In the genomic region with DNA sequence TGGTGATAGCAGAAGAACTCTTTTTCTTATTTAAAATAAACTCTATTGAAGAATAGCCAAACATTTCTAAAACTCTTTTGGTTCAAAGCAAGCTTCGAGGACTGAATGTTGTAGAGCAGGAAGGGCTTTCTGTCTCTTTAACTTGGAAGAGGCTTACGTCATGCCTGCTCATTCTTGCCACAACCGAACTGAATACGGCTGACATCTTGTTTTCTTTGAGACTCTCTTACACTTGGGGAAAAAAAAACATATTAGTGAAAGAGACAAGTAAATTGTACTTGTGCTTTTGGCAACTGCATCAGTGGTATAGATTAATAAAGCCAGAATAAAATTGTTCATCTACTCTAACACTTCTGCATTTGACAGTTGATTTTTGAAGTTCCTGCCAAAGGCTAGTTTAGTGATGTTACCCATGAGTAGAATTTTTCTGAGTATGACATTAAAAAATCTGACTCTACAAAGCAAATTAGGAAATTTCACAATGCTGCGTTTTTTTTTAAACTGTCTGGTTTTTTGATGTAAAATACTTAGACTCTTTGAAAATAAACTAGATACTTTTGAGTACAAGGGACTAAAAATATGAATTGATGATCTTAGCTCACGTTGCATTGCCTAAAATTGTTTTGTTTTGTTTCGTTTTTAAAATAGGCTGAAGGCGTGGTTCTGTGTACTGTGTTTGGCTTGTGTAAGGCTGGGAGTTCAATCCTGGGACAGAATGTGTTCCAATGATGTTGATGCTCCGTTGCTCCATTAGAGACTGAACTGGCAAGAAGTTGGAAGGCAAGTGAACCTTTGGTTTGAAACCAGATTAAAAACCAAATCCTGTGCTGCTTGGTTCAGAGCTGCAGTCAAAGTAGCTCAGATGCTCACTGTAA, we compare ENCODE assay signal across 17 mouse cellular contexts. TPM values are rescaled to one million over a fixed set of nuclear protein-coding genes. Genes with fewer than 3 reads are reported as not detected.
A peak's percentile ranks its signal among the peaks of the same experiment; 100 is the strongest.
DNase-seq lines count a peak whose midpoint lies in the region; ATAC-seq and TF ChIP-seq lines count a peak whose summit lies in the region.
"Had no signal": no experiment of that assay in that cellular context is flagged by ENCODE, and none has a peak within 500 bp of the region (broad histone marks: within the 10 kb centered on the region; RNA-seq: fewer than 3 reads in every experiment).

No protein-coding gene starts in this region.

- intact Hi-C loops in heart, postnatal 14 days (cut with DNase I): no loop called here

- DNase-seq in heart, adult 11 months: peak; percentile 72
- no peak for DNase-seq in heart, postnatal 14 days
- DNase-seq in lung, postnatal 0 days (ENCODE audit: low spot score): peak; percentile 91
- DNase-seq in lung, adult 2 months: no peak
- DNase-seq in ovary, adult 18-20 months (ENCODE audit: low spot score): no peak
- DNase-seq: adrenal gland, adult 8-10 months; adrenal gland, postnatal 36 days; cerebellum, adult 2 months; cerebellum, postnatal 10 days; gastrocnemius, postnatal 25 days; heart, adult 18-20 months; heart, postnatal 10 days had no signal

- no peak overlapping the region for H3K27ac ChIP-seq in lung, postnatal 0 days (ENCODE audit: low read length)
- H3K27ac ChIP-seq: embryonic facial prominence, embryonic 10.5 days; heart, embryonic 10.5 days; hindbrain, embryonic 13.5 days had no signal

- no peak for TF ChIP-seq POLR2A in lung, adult 2 months (IDR thresholded peaks at IDR 0.05; ENCODE audit: borderline replicate concordance, extremely low read depth, low read depth, low read length)

- no peak overlapping the region for H3K9ac ChIP-seq in lung, postnatal 0 days (replicated peaks; ENCODE audit: low read depth)
- H3K9ac ChIP-seq: hindbrain, embryonic 13.5 days had no signal

- no peaks in the 10 kb centered on the region for H3K9me3 ChIP-seq in lung, postnatal 0 days (ENCODE audit: low read length)
- H3K9me3 ChIP-seq: embryonic facial prominence, embryonic 10.5 days; heart, embryonic 10.5 days; hindbrain, embryonic 13.5 days had no signal

- peak; percentile 82 for ATAC-seq in lung, postnatal 0 days
- ATAC-seq in granulocyte monocyte progenitor cell, adult 5-6 weeks (replicated peaks; ENCODE audit: poor library complexity, severe bottlenecking): peak; percentile 44
- ATAC-seq: forebrain, embryonic 14.5 days had no signal

- H3K27me3 ChIP-seq in lung, postnatal 0 days (replicated peaks; ENCODE audit: insufficient read depth, low read length): no peaks in the 10 kb centered on the region
- H3K27me3 ChIP-seq: hindbrain, embryonic 13.5 days had no signal

- no peak overlapping the region for H3K4me3 ChIP-seq in lung, postnatal 0 days (ENCODE audit: low read depth, low read length)
- H3K4me3 ChIP-seq in lung, adult 2 months (replicated peaks; ENCODE audit: extremely low read depth, low read depth, low read length): no peak overlapping the region
- H3K4me3 ChIP-seq: embryonic facial prominence, embryonic 10.5 days; heart, embryonic 10.5 days; hindbrain, embryonic 13.5 days had no signal

- H3K36me3 ChIP-seq in lung, postnatal 0 days (ENCODE audit: insufficient read depth, low read length): no peaks in the 10 kb centered on the region
- H3K36me3 ChIP-seq: embryonic facial prominence, embryonic 10.5 days; heart, embryonic 10.5 days; hindbrain, embryonic 13.5 days had no signal

- TF ChIP-seq CTCF in lung, postnatal 0 days (IDR thresholded peaks at IDR 0.05): no peak
- no peak for TF ChIP-seq CTCF in lung, adult 2 months (IDR thresholded peaks at IDR 0.05; ENCODE audit: insufficient read depth, low read length)

- no peaks in the 10 kb centered on the region for H3K4me1 ChIP-seq in lung, postnatal 0 days (ENCODE audit: insufficient read depth, low read depth, low read length)
- H3K4me1 ChIP-seq in lung, adult 2 months (ENCODE audit: control insufficient read depth, insufficient read depth, low read length): no peaks in the 10 kb centered on the region
- H3K4me1 ChIP-seq: hindbrain, embryonic 13.5 days had no signal

- no peak overlapping the region for H3K4me2 ChIP-seq in lung, postnatal 0 days (replicated peaks; ENCODE audit: low read depth, low read length)
- H3K4me2 ChIP-seq: hindbrain, embryonic 13.5 days had no signal

- 43% methylated on average over 9 of the region's 9 CpGs for WGBS in lung, postnatal 0 days
- WGBS in lung, adult 2 months: 54% methylated on average over 9 of the region's 9 CpGs

- TF ChIP-seq EP300 in lung, postnatal 0 days (IDR thresholded peaks at IDR 0.05): peak; percentile 62

RNA-seq across cellular contexts. Expression of a gene that starts 32.4 kb away (rescaled TPM):
- total RNA-seq in heart, postnatal 14 days (2021): 10 to 100 TPM; 73.2 to 79.0 TPM
- polyA plus RNA-seq in lung, postnatal 0 days (2015; fragmentation: Nextera tagmentation; extraction: Ambion mirVana): 28.5 and 30.6 TPM in 2 replicates
- polyA plus RNA-seq in lung, adult 2 months (2012; rRNA removed): 17.6 and 23.8 TPM in 2 replicates
- total RNA-seq in granulocyte monocyte progenitor cell, adult 5-6 weeks (2014; fragmentation: Nextera tagmentation): 48.8 and 58.5 TPM in 2 replicates
- total RNA-seq in granulocyte monocyte progenitor cell, adult 5-6 weeks (2017): 21.3 and 24.0 TPM in 2 replicates

Comparison
In these comparisons a context has a peak if more than half of its experiments do, and no peak if none do; other contexts are left out.
1. DNase-seq: peak in heart, adult 11 months (single experiment) and lung, postnatal 0 days (single experiment); none in heart, postnatal 14 days (0 of 2), lung, adult 2 months (single experiment) and ovary, adult 18-20 months (single experiment).